Mouse (Mus musculus) E14TG2a.4 (cell line): Measurements from ENCODE around the gene Adgrg1.
A peak's percentile ranks its signal among the peaks of the same experiment; 100 is the strongest.
"Not testable (repeated sequence)": the region's sequence is repeated elsewhere in the genome, so short reads cannot be mapped to it uniquely, and the experiment has no call there.

ENCODE experiments used
- H3K27me3 ChIP-seq: 2 replicates; pipeline ENCODE4 v1.6.1; 2014; ENCODE audit warnings: low read length, control low read depth; ENCODE audit not compliant: insufficient read depth
- H3K36me3 ChIP-seq: 2 replicates; pipeline ENCODE4 v1.6.1; 2014; ENCODE audit warnings: low read length, control low read depth; ENCODE audit not compliant: insufficient read depth
- H3K4me1 ChIP-seq: replicated peaks from 2 replicates; pipeline ENCODE4 v1.6.1; 2014; ENCODE audit warnings: low read depth, low read length, control low read depth
- H3K4me3 ChIP-seq: replicated peaks from 2 replicates; pipeline ENCODE4 v1.5.1; 2014; ENCODE audit warnings: mild to moderate bottlenecking, low read length
- H3K9me3 ChIP-seq: 2 replicates; pipeline ENCODE4 v1.6.1; 2014; ENCODE audit warnings: low read length, control low read depth
- CTCF ChIP-seq: conservative IDR thresholded peaks from 2 replicates; pipeline ENCODE4 v1.5.1; 2014; ENCODE audit warnings: low read length
- NANOG ChIP-seq: IDR thresholded peaks from 2 replicates; pipeline ENCODE4 v1.6.1; 2014; ENCODE audit warnings: borderline replicate concordance, low read length, mixed read lengths
- POU5F1 ChIP-seq: IDR thresholded peaks from 2 replicates; pipeline ENCODE4 v1.6.1; 2014; ENCODE audit warnings: low read length, borderline replicate concordance

The Adgrg1 gene

DNA sequence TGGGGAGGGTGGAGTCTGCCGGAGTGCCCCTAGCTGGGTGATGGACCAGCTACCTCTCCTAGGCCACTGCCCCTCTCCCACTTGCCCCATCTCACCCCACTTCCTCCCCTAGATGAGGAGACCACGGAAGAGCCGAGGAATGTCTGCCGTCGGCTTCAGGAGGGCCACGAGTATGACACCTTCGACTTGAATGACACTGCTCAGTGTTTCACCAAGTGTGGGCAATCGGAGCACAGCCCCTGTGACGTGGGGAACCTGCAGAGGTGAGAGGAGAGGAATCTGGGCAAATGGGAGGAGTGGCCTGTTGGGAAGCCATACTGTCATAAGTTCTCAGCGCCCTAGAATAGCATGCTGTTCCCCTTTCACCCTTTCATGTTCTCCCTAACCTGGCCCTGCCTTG lies 46.3 kb downstream of the Adgrg1 start:
- Histone ChIP-seq H3K4me1 (peaks cover 49% of the 10 kb centered on the region), H3K27me3 (no peaks in the 10 kb centered on the region), H3K9me3 (peaks cover 8% of the 10 kb centered on the region; the same call in 1 of the 2 replicates), H3K4me3 (no peak overlapping the region), H3K36me3 (no peaks in the 10 kb centered on the region)
- no peak for TF ChIP-seq CTCF
- TF ChIP-seq NANOG = no peak
- TF ChIP-seq POU5F1 = no peak

DNA sequence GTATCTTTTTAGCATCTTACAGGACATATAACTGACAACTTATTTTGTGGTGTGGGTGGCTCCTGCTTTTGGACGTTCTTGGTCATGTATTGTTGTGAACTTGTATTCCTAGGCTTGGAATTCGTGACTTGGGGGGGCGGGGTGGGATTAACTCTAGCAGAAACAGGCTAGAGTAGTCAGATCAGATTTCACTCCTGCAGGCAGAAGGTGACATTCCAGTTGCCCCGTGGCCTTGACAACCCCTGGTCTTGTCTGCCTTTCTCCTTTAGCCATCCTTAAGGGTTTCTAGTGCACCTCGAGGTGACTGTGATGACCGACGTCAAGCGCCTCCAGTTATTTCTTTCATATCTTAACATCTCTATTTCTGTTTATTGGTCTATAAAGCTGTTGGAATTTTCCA lies 48.6 kb downstream of the Adgrg1 start:
- Histone ChIP-seq H3K9me3 (peaks cover 3% of the 10 kb centered on the region; the same call in 1 of the 2 replicates), H3K4me3 (no peak overlapping the region), H3K4me1 (peaks cover 42% of the 10 kb centered on the region), H3K27me3 (no peaks in the 10 kb centered on the region; the same call in 1 of the 2 replicates), H3K36me3 (no peaks in the 10 kb centered on the region)
- TF ChIP-seq NANOG = no peak
- TF ChIP-seq CTCF = no peak
- no peak for TF ChIP-seq POU5F1

DNA sequence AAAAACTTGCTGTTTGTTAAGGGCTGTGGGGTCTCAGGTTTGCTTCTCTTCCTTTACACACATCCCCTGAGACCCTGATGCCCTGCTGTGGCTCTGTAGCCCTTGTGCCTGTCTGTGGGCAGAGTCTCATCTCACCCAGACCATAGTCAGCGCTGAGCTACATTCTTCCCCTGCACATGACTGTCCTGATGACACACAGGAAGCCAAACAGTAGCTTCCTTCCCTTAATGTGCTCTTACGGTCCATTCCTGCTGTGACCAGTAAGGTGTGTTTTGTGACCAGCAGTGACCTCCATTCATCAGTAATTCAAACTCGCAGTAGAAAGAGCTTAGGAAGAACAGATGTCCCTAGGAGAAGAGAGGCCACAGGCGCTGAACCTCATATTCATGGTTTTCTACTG lies 49.8 kb downstream of the Adgrg1 start:
- no peak for TF ChIP-seq CTCF
- no peak for TF ChIP-seq POU5F1
- TF ChIP-seq NANOG = no peak
- H3K4me3 ChIP-seq = no peak overlapping the region
- no peaks in the 10 kb centered on the region for H3K9me3 ChIP-seq
- H3K4me1 ChIP-seq = peaks cover 42% of the 10 kb centered on the region
- H3K36me3 ChIP-seq = no peaks in the 10 kb centered on the region
- H3K27me3 ChIP-seq = no peaks in the 10 kb centered on the region; the same call in 1 of the 2 replicates

DNA sequence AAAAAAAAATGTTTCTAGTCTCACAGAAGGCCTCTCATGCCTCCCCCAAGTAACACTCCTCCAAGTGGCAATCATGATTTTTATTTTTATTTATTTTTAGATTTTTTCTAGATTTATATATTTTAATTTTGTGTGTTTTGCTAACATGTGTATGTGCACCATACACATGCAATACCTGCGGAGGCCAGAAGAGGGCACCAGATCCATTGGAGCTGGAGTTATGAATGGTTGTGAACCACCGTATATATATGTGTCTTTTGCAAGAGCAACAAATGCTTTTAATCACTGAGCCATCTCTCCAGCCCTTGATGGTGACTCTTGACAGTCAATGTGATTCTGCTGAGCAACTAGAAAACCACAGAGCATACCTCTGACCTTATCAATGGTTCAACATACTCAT lies 50.9 kb downstream of the Adgrg1 start:
- peak; percentile 92 for TF ChIP-seq CTCF
- TF ChIP-seq POU5F1 = no peak
- Histone ChIP-seq H3K4me3 (no peak overlapping the region), H3K4me1 (peaks cover 43% of the 10 kb centered on the region), H3K27me3 (no peaks in the 10 kb centered on the region; the same call in 1 of the 2 replicates), H3K9me3 (no peaks in the 10 kb centered on the region), H3K36me3 (no peaks in the 10 kb centered on the region)

DNA sequence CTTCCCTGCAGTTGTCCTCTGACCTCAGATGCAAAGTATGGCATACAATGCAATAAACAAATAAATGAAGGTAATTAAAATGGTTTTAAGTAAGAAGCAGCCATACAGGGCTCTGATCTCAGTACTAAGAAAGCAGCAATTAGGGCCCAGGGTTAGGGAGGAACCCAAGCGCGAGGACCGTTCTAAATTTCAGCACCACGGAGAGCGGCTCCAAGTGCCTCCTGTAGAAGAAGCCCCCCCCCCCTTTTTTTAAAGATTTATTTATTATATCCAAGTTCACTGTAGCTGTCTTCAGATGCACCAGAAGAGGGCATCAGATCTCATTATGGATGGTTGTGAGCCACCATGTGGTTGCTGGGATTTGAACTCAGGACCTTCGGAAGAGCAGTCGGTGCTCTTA lies 53.8 kb downstream of the Adgrg1 start:
- H3K4me3 ChIP-seq, H3K27me3 ChIP-seq, H3K9me3 ChIP-seq, H3K36me3 ChIP-seq: not testable (repeated sequence)
- peaks cover 23% of the 10 kb centered on the region for H3K4me1 ChIP-seq

DNA sequence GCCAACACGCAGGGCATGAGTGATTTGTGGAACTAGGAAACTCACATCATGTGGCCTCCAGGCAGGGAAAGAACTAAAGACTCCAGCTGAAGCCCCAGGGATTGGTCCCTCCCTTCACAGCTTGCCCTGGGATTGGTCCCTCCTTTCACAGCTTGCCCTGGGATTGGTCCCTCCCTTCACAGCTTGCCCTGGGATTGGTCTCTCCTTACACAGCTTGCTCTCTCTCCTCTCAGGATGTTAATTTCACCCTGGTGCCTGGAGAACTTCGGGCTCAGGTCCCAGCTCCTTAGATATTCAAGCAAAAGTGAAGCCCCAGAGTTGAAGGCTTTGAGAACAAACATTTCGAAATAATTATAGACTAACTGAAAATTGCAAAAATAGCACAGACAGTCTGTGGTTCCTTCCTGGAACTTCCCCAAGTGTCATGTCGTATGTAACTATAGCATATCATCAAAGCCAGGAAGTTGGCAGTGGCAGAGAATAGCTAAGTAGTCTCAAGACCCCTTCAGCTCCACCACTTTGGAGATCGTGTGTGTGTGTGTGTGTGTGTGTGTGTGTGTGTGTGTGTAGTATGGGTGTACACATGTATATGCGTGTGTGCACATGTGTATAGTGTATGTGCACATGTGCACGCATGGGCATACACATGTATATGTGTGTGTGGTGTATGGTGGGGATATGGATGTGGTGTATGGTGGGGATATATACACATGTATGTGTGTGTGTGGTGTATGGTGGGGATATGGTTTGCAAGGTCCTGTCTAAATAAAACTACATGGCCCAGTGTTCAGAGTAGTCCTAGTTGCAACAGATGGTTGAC lies 62.8 kb downstream of the Adgrg1 start:
- Histone ChIP-seq H3K4me1 (no peaks in the 10 kb centered on the region), H3K36me3 (no peaks in the 10 kb centered on the region), H3K9me3 (no peaks in the 10 kb centered on the region), H3K4me3 (no peak overlapping the region), H3K27me3 (peaks cover 2% of the 10 kb centered on the region; the same call in 1 of the 2 replicates)
- no peak for TF ChIP-seq POU5F1
- TF ChIP-seq CTCF = no peak
- TF ChIP-seq NANOG = no peak

DNA sequence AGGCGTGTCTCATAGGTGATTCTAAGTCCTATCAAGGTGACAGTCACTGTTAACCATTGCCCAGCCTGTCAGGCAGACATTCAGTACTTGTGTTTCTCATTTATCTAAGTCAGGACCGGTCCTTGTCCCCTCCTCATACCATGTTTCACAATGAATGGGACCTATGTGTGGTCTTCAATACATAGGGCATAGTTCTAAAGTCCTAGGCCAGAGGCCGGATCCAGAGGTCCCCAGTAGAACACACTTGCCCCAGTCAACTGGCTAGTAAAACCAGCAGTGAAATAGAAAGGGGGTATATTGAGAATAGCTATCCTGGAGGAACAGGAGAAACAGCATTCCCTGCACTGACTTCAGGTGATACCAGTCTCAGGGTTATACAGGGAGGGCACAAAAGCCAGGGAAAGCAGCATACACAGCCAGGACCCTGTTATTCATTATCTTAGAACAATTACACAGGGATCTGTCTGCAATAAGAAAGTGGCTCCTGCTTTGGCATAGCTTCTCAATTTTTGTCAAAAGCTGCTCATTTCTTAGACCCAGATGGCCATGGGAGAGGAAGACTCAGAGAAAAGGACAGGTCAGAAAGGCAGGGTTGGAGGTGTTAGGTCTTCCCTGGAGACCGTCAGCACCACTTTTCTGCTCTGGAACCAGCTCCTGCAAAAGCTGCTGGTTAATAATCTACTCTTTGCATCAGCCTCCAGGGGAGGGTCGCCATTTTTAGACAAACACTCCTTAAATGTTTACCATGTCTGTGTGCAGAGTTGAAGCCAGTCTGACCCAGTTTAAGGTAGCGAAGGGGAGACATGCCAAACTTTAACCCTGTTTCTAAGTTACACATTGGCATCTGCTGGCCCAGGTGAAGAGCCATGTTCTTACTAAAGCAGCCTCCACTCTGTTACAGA lies 67.6 kb downstream of the Adgrg1 start:
- Histone ChIP-seq H3K27me3 (no peaks in the 10 kb centered on the region), H3K9me3 (no peaks in the 10 kb centered on the region), H3K4me3 (no peak overlapping the region), H3K4me1 (no peaks in the 10 kb centered on the region), H3K36me3 (no peaks in the 10 kb centered on the region)
- no peak for TF ChIP-seq NANOG

DNA sequence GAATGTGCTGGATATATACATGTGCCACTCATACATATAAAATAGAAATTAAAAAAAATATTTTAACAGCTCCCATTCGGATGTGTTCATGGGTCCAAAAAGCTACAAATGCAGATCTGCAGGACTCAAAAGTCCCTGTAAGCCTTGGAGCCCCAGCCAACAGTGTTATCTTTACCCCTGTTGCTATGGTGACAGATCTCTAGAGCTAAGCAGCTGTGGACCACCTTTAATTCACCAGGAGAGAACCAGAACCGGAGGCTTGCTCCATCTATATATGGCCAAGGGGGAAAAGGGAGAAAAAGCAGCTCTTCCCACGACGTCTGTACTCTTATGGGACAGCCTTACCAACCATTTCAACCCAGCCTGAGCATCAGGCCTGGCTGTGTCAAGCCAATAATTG lies 70.3 kb downstream of the Adgrg1 start:
- TF ChIP-seq POU5F1 (no peak), CTCF (no peak)
- Histone ChIP-seq H3K4me1 (peaks cover 4% of the 10 kb centered on the region; the same call in 1 of the 2 replicates), H3K4me3 (no peak overlapping the region), H3K9me3 (no peaks in the 10 kb centered on the region), H3K27me3 (no peaks in the 10 kb centered on the region), H3K36me3 (no peaks in the 10 kb centered on the region)

DNA sequence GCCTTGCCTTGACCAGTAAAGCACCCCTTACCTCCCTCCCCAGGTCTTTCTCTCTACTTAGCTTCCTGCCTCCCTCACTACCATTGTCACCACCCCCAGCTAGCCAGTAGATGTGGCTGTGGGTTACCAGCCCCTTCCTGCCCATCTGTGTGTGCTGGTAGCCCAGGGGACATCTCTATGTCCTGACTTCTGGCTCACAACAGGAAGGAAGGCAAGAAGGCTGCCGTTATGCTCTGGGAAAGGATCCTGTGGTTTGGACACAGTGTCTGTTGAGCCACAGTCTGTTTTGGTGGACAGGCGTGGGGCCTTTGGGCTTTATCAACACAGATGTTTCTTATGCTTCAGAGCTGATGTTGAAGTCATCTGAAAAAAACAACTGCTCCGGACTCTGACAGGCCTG lies 72.4 kb downstream of the Adgrg1 start:
- Histone ChIP-seq H3K9me3 (no peaks in the 10 kb centered on the region), H3K36me3 (no peaks in the 10 kb centered on the region), H3K27me3 (no peaks in the 10 kb centered on the region), H3K4me1 (peaks cover 4% of the 10 kb centered on the region; the same call in 1 of the 2 replicates), H3K4me3 (no peak overlapping the region)
- no peak for TF ChIP-seq CTCF
- TF ChIP-seq NANOG = no peak
- no peak for TF ChIP-seq POU5F1
